Mouse (Mus musculus) yolk sac, embryonic 10.5 days (tissue): ENCODE results near the gene Prmt8.

Source experiments
- DNase-seq: peaks from one replicate; pipeline ENCODE4 v3.0.0-alpha.2; 2017; ENCODE audit warnings: low spot score

The Prmt8 gene

DNA sequence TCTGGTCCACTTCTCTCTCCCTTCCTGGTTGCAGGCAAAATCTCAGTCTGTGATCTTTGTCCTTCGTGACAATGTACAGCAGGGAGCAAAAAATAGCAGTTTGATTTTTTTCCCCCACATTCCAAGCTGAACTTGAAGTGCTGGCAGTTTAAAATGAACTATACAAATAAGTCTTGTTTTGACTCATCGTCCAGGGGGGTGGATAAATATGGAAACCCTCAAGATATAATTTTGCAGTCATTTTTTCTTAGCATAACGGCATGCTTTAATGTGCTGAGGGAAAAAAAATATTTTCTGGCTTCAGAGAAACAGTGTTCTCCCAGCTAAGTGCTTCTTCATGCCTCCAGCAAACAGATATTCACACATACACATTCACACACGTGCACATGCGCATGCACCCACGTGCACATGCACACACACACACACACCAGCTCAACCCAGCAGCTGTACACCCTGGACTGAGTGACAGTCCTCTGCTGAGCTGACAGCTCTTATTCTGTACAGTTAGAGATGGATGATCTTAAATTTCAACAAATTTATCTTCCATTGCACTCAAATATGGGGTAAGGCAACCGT is 107.5 kb downstream of the Prmt8 start:
- DNase-seq, result no peak

DNA sequence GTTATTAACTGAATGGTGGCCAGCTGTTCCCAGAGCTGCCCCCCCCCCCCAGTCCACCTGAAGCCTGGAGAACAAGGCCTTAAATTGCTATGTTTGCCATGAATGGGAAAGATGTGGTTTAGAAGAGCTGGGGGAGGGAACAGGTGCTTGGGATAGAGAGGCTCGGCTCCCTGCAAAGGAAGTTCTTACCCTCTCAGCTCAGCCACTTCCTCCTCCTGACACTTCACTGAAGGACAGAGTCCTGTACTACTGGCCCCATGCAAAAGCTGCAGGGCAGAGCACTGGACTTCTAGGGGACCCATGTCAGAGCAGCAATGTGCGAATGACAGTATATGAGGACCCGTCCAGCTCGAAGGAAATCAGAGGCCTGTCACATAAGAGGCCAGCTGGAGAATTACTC is 109.3 kb downstream of the Prmt8 start:
- no peak for DNase-seq

DNA sequence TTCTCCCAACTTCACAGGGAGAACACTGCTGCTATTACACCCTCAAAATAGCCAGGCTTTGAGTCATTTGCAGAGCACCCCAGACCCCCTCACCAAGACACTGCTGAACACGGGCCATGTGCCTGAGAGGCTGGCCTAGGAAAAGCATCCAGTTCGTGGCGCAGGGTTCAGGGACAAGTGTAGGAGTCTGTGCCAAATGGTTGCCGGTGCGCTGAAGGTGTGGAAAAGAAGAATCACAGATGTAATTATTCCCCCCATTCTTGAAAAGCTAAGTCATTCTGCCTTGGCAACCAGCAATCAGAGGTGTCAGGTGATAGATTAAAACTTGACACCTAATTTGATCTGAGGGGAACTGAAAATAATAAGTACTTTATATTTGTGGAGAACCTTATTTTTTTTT is 109.8 kb downstream of the Prmt8 start:
- DNase-seq, result no peak

DNA sequence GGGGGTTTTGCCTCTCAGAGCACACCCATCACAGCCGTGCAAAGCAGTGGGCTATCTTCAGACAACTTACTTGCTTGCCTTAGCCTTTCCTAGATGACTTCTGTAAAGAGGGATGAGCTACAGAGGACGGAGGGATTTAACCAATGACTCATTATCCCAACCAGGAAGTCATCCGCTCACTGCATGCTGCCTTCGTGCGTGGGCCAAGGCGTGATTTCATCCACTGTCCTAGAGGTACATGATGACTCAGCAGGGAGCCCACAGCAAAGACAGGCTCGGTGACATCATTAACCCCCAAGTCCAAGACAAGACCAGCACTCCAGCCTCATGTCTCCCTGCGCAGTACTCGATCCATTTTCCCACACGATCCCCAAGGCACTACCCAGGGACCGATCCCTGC is 112.1 kb downstream of the Prmt8 start:
- no peak for DNase-seq

DNA sequence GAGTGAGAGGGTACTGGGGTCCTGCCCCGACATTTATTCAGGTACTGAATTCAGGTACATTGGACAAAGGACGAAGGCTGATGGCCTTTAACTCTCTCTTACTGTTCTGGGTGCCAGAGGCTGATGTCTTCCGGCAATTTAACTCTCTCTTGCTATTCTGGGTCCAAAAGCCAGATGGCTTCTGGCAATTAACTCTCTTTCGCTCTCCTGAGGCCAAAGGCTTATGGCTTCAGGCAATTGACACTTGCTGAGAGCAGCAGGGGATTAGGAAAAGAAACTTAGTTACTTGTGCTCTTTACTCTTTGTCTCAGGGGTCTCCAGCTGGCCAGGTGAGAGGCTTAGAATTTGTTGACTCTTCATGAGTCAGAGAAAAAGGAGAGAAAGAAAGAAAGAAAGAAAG is 113.3 kb downstream of the Prmt8 start:
- DNase-seq, result no peak

DNA sequence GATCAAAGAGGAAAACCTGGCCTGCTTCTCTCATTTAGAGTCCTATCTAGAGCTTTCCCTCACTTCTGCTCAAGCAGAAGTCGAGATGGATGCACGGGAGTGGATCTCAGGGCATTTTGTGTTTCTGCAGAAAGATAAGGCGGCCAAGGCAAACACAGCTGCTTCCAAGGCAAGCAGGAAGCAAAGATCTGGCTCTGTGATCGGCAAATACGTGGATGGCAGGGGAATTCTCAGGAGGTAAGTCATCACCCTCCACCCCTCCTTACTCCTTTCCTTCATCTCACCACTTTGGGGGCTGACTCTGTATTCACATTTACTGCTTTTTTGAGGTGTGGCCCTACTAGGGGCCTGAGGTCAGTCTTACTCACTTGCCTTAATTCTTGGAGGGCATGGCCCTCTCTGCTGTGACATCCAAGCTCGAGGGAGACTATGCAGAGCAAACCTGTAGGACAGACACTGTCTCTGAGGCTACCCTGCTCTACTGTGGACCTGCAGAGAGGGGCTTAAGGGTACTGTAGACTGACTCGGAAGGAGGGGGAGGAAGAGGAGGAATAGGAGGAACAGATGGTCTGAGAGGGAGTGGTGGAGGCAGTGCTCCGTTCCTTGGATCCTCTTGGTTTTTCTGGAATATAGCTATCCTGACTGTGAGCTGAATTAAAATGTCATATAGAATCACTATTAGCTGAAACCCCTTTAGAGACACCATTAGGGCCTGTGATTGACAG is 128.0 kb downstream of the Prmt8 start:
- no peak for DNase-seq
